Mouse (Mus musculus): ENCODE results near the gene Dcx. TPM values are rescaled to one million over a fixed set of nuclear protein-coding genes. Genes with fewer than 3 reads are reported as not detected.

Dcx gene
- polyA plus RNA-seq, 1 experiment from 2014 or later: 357 TPM

- H3K4me1 ChIP-seq (replicated peaks; ENCODE audit: control insufficient read depth, insufficient read depth, low read length): no peaks in the 10 kb centered on the region
- no peak overlapping the region for H3K9ac ChIP-seq
- peaks cover 46% of the 10 kb centered on the region for H3K36me3 ChIP-seq (replicated peaks; ENCODE audit: control insufficient read depth, insufficient read depth)
- H3K27ac ChIP-seq: no peak overlapping the region
- H3K9me3 ChIP-seq (ENCODE audit: control insufficient read depth, low read length): no peaks in the 10 kb centered on the region
- no peaks in the 10 kb centered on the region; the same call in 1 of the 2 replicates for H3K27me3 ChIP-seq (ENCODE audit: control insufficient read depth, insufficient read depth, low read length)
- WGBS: 84% methylated on average over 5 of the region's 5 CpGs
- no peak overlapping the region for H3K4me3 ChIP-seq (replicated peaks; ENCODE audit: low read length)
- no peak for ATAC-seq (ENCODE audit: low FRiP score)
- H3K4me2 ChIP-seq (replicated peaks): no peak overlapping the region
- DNase-seq (ENCODE audit: low spot score): no peak
Observed at GRCm38 (mm10) chrX:143867129-143867664, 65.9 kb downstream of the Dcx start.

DNA sequence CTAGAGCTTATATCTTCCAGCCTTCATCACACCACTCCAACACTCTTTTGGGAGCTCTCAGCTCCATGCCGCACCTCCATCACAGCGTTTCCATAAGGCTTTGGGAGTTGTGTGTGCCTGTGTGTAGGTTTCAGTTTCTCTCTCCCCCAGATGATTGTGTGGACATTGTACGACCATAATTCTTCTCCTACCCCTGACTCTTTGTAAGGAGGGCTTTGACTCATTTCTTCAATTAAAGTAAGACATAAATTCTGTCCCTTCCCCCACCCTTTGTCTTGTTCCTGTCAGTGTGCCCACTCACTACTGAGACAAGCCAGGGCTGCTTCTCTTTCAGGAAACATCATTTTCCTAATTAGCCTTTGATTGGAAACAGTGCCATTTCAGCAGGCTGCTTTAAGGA, 81.8 kb downstream of the Dcx start:
- no peaks in the 10 kb centered on the region for H3K27me3 ChIP-seq (ENCODE audit: control insufficient read depth, insufficient read depth, low read length)
- H3K9me3 ChIP-seq (ENCODE audit: control insufficient read depth, low read length): no peaks in the 10 kb centered on the region
- no peaks in the 10 kb centered on the region for H3K36me3 ChIP-seq (replicated peaks; ENCODE audit: control insufficient read depth, insufficient read depth)
- DNase-seq (ENCODE audit: low spot score) (no peak), ATAC-seq (ENCODE audit: low FRiP score) (no peak)
- 83% methylated on average over 3 of the region's 3 CpGs for WGBS
- H3K9ac ChIP-seq: no peak overlapping the region
- no peaks in the 10 kb centered on the region for H3K4me1 ChIP-seq (replicated peaks; ENCODE audit: control insufficient read depth, insufficient read depth, low read length)
- H3K27ac ChIP-seq: no peak overlapping the region
- H3K4me3 ChIP-seq (replicated peaks; ENCODE audit: low read length): no peak overlapping the region
- H3K4me2 ChIP-seq (replicated peaks): no peak overlapping the region

GRCm38 (mm10) chrX:143849969-143850368, 83.1 kb downstream of the Dcx start:
- Histone ChIP-seq H3K36me3 (replicated peaks; ENCODE audit: control insufficient read depth, insufficient read depth) (no peaks in the 10 kb centered on the region), H3K27me3 (ENCODE audit: control insufficient read depth, insufficient read depth, low read length) (no peaks in the 10 kb centered on the region), H3K4me1 (replicated peaks; ENCODE audit: control insufficient read depth, insufficient read depth, low read length) (no peaks in the 10 kb centered on the region), H3K4me2 (replicated peaks) (no peak overlapping the region), H3K4me3 (replicated peaks; ENCODE audit: low read length) (no peak overlapping the region), H3K27ac (no peak overlapping the region), H3K9me3 (ENCODE audit: control insufficient read depth, low read length) (no peaks in the 10 kb centered on the region), H3K9ac (no peak overlapping the region)
- WGBS: 90% methylated on average over 3 of the region's 3 CpGs
- ATAC-seq (ENCODE audit: low FRiP score) (no peak), DNase-seq (ENCODE audit: low spot score) (no peak)

- 82% methylated on average over 3 of the region's 3 CpGs for WGBS
- H3K9ac ChIP-seq: no peak overlapping the region
- no peak overlapping the region for H3K4me3 ChIP-seq (replicated peaks; ENCODE audit: low read length)
- DNase-seq (ENCODE audit: low spot score) (no peak), ATAC-seq (ENCODE audit: low FRiP score) (no peak)
- H3K4me2 ChIP-seq (replicated peaks): no peak overlapping the region
- H3K36me3 ChIP-seq (replicated peaks; ENCODE audit: control insufficient read depth, insufficient read depth): no peaks in the 10 kb centered on the region
- no peak overlapping the region for H3K27ac ChIP-seq
- H3K9me3 ChIP-seq (ENCODE audit: control insufficient read depth, low read length): no peaks in the 10 kb centered on the region
- no peaks in the 10 kb centered on the region for H3K4me1 ChIP-seq (replicated peaks; ENCODE audit: control insufficient read depth, insufficient read depth, low read length)
- no peaks in the 10 kb centered on the region for H3K27me3 ChIP-seq (ENCODE audit: control insufficient read depth, insufficient read depth, low read length)
Observed at GRCm38 (mm10) chrX:143846637-143847036, 86.5 kb downstream of the Dcx start.

DNA sequence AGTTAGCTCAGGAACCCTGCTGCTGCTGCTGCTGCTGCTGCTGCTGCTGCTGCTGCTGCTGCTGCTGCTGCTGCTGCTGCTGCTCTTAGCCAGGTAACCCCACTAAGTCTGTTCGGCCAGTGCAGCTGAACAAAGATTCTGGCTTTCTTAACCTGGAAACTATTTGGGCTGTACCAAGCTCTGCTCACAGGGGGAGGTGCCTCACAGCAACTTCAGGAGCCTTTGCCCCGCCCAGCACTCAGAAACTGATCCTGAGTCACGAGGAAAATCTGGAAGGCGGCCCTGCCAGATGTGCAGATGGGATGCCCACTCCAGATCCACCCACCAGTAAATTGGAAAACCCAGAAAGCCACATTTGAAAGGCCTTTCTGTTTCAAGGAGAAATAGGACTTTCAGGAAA, 105.9 kb downstream of the Dcx start, which contains the start of gene Capn6:
Capn6 (minus strand) TSS at position 203 of the 400 bp plus-strand sequence.
- WGBS: 59% methylated on average over 4 of the region's 4 CpGs
- ATAC-seq (ENCODE audit: low FRiP score) (no peak), DNase-seq (ENCODE audit: low spot score) (no peak)
- Histone ChIP-seq H3K9ac (no peak within 1 kb of the TSS), H3K27ac (no peak within 1 kb of the TSS), H3K4me2 (replicated peaks) (no peak within 1 kb of the TSS), H3K27me3 (ENCODE audit: control insufficient read depth, insufficient read depth, low read length) (no peaks in the 10 kb centered on the region), H3K4me1 (replicated peaks; ENCODE audit: control insufficient read depth, insufficient read depth, low read length) (no peaks in the 10 kb centered on the region), H3K36me3 (replicated peaks; ENCODE audit: control insufficient read depth, insufficient read depth) (no peaks in the 10 kb centered on the region), H3K4me3 (replicated peaks; ENCODE audit: low read length) (no peak within 1 kb of the TSS), H3K9me3 (ENCODE audit: control insufficient read depth, low read length) (no peaks in the 10 kb centered on the region)

- H3K27me3 ChIP-seq (ENCODE audit: control insufficient read depth, insufficient read depth, low read length): no peaks in the 10 kb centered on the region
- H3K9me3 ChIP-seq (ENCODE audit: control insufficient read depth, low read length): no peaks in the 10 kb centered on the region
- no peak overlapping the region for H3K4me2 ChIP-seq (replicated peaks)
- H3K27ac ChIP-seq: no peak overlapping the region
- H3K9ac ChIP-seq: no peak overlapping the region
- ATAC-seq (ENCODE audit: low FRiP score): no peak
- no peak overlapping the region for H3K4me3 ChIP-seq (replicated peaks; ENCODE audit: low read length)
- 76% methylated on average over 4 of the region's 4 CpGs for WGBS
- no peak for DNase-seq (ENCODE audit: low spot score)
- H3K36me3 ChIP-seq (replicated peaks; ENCODE audit: control insufficient read depth, insufficient read depth): no peaks in the 10 kb centered on the region
- H3K4me1 ChIP-seq (replicated peaks; ENCODE audit: control insufficient read depth, insufficient read depth, low read length): no peaks in the 10 kb centered on the region
Observed at GRCm38 (mm10) chrX:143826521-143826920, 106.6 kb downstream of the Dcx start.

DNA sequence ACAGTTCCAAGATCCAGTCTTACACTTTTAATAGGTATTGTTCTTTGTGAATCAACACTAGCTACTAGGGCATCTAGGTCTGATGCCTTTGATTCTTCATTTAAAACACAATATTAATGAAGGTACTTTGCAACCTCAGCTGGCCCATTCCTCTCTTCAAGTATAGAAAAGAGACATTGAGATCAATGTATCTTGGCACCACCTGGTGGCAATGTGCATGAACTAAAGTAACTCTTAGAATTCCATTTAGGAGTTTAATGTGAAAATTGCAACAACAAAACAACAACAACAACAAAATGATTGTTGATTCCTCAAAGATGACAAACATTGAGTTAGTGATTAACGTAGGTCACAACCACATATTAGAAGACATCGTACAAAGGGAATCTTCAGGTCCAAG, 114.2 kb downstream of the Dcx start:
- no peaks in the 10 kb centered on the region for H3K4me1 ChIP-seq (replicated peaks; ENCODE audit: control insufficient read depth, insufficient read depth, low read length)
- no peak for DNase-seq (ENCODE audit: low spot score)
- 94% methylated on average over 2 of the region's 2 CpGs for WGBS

DNA sequence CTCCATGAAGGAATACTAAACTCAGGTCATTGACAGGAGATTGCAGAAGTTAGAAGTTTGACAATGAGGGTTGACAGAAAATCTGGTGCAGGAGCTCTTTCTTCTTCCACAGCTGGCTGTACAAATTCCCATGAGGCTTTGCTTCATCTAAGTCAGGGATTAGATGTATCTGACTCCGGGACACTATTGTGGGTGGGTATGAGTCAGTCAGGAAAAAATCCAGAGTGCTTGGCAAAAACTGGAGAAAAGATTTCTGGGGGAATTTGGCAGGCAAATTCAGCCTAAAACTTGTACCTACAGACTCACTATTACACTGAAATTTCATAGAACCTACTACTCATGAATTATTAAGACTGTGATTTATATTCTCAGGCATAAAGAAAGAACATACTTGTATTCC, 117.2 kb downstream of the Dcx start:
- no peaks in the 10 kb centered on the region for H3K36me3 ChIP-seq (replicated peaks; ENCODE audit: control insufficient read depth, insufficient read depth)
- no peak for ATAC-seq (ENCODE audit: low FRiP score)

More for the DNA sequence above, 114.2 kb downstream of the Dcx start:
- H3K27me3 ChIP-seq (ENCODE audit: control insufficient read depth, insufficient read depth, low read length): no peaks in the 10 kb centered on the region
- H3K4me2 ChIP-seq (replicated peaks): no peak overlapping the region
- H3K9ac ChIP-seq: no peak overlapping the region
- H3K36me3 ChIP-seq (replicated peaks; ENCODE audit: control insufficient read depth, insufficient read depth): no peaks in the 10 kb centered on the region
- ATAC-seq (ENCODE audit: low FRiP score): no peak
- no peak overlapping the region for H3K4me3 ChIP-seq (replicated peaks; ENCODE audit: low read length)
- no peak overlapping the region for H3K27ac ChIP-seq
- no peaks in the 10 kb centered on the region for H3K9me3 ChIP-seq (ENCODE audit: control insufficient read depth, low read length)

More for the DNA sequence above, 117.2 kb downstream of the Dcx start:
- WGBS: 88% methylated on average over 1 of the region's 1 CpGs
- Histone ChIP-seq H3K4me1 (replicated peaks; ENCODE audit: control insufficient read depth, insufficient read depth, low read length) (no peaks in the 10 kb centered on the region), H3K4me3 (replicated peaks; ENCODE audit: low read length) (no peak overlapping the region), H3K27me3 (ENCODE audit: control insufficient read depth, insufficient read depth, low read length) (no peaks in the 10 kb centered on the region), H3K27ac (no peak overlapping the region), H3K4me2 (replicated peaks) (no peak overlapping the region), H3K9me3 (ENCODE audit: control insufficient read depth, low read length) (no peaks in the 10 kb centered on the region), H3K9ac (no peak overlapping the region)
- no peak for DNase-seq (ENCODE audit: low spot score)

All from hindbrain, embryonic 14.5 days (tissue).